Mouse (Mus musculus): ENCODE results near the gene Trank1. TPM values are rescaled to one million over a fixed set of nuclear protein-coding genes. Genes with fewer than 3 reads are reported as not detected.

The Trank1 gene
- polyA plus RNA-seq, 1 experiment from 2014 or later, result not detected

DNA sequence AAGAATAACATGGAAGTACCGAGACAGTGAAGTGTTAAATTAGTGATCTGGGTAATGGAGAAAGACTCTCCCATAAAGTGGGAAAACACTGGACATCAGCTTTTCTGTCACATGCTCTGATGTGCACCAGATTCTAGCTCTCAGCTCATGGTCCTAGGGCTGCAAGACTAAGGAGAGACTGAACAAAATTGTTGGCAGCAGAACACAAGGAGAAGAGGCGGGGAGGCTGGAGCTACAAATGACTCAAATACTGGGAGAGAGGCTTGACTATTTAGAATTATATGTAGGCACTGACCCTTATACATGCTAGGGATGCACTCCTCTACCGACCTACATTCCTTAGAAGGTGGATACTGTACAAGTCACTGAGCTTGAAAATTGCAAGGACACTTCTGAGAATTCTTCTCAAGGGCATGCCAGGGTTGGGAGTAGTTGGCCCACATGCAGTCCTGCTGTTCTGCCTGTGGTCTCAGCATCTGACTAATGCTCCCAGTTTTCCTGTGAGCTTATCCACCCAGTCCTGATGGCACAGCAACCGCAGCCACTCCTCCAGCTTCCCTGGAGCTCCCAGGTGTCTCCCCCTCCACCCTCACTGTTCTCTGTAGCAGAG, 23.1 kb downstream of the Trank1 start:
- WGBS, result 53% methylated on average over 4 of the region's 4 CpGs
- ATAC-seq (replicated peaks; ENCODE audit: insufficient number of reproducible peaks, insufficient read depth, low FRiP score, low read depth), result no peak

DNA sequence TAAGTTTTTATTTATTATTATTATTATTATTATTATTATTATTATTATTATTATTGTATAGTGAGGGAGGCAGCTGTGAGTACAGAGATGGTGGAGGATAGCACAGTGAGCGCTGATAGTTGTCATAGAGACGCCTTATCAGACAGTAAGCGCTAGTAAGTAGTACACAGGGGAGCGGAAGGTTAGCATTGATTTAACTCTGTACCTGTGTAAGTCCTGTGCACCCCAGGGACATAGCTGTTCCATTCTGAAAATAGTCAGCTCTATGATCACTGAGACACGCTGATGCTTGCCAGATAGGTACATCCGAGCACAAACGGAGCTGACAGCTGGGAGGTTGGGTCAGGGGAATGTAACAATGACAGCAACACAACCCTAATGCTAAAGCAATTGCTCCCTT, 39.7 kb downstream of the Trank1 start:
- Histone ChIP-seq H3K27me3 (no peaks in the 10 kb centered on the region), H3K4me2 (no peak overlapping the region), H3K27ac (no peak overlapping the region), H3K36me3 (no peaks in the 10 kb centered on the region), H3K4me1 (replicated peaks) (peaks cover 4% of the 10 kb centered on the region), H3K9me3 (replicated peaks) (no peaks in the 10 kb centered on the region), H3K4me3 (no peak overlapping the region), H3K9ac (no peak overlapping the region)
- WGBS, result 63% methylated on average over 7 of the region's 7 CpGs
- ATAC-seq (replicated peaks; ENCODE audit: insufficient number of reproducible peaks, insufficient read depth, low FRiP score, low read depth), result no peak

More for the DNA sequence above, 23.1 kb downstream of the Trank1 start:
- Histone ChIP-seq H3K9ac (no peak overlapping the region), H3K4me1 (replicated peaks) (0 out of 2 replicates have a peak, but pooled peaks cover 6% of the 10 kb centered on the region), H3K9me3 (replicated peaks) (no peaks in the 10 kb centered on the region), H3K4me2 (no peak overlapping the region), H3K4me3 (no peak overlapping the region), H3K36me3 (no peaks in the 10 kb centered on the region), H3K27ac (no peak overlapping the region), H3K27me3 (no peaks in the 10 kb centered on the region)

DNA sequence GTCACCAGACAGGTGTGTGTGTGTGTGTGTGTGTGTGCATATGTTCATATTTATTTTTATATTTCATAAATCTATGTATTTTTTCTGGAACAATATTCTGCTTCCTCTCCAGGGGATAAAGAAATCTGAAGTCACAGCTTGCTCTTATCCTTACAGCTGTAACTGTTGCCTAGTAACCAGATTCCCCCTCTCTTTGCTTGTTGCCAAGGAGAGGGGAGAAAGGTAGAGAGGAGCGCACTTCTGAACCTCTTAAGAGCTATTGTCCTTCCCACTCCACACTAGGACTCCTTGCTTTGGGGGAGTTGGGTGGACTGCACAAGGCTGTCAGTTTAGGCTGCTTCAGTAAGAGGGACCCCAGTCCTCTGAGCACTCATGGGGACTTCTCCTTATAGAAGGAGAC, 40.1 kb downstream of the Trank1 start:
- Histone ChIP-seq H3K4me3 (no peak overlapping the region), H3K4me1 (replicated peaks) (peaks cover 4% of the 10 kb centered on the region), H3K27ac (no peak overlapping the region), H3K27me3 (no peaks in the 10 kb centered on the region), H3K36me3 (no peaks in the 10 kb centered on the region), H3K9me3 (replicated peaks) (no peaks in the 10 kb centered on the region), H3K9ac (no peak overlapping the region), H3K4me2 (no peak overlapping the region)
- no peak for ATAC-seq (replicated peaks; ENCODE audit: insufficient number of reproducible peaks, insufficient read depth, low FRiP score, low read depth)
- WGBS, result 39% methylated on average over 1 of the region's 1 CpGs

DNA sequence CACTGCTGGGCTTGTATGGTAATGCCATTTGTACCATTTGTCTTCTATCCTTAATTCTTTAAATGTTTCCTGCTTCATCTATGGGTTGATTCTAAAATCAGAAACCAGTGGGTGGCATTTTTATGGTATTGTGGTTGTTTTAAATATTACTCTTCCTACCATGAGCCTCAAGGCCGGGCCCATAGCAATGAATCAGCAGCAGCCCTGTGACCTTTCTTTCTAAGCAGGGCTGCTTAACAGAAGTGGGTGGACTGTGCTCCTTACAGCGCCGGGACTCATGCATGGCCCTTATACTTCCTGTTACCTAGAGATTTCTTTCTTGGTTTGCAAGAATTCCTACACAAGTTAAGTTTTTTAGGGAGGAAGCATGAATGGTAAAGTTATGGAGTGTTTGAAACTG, 41.1 kb downstream of the Trank1 start:
- no peak overlapping the region for H3K4me2 ChIP-seq
- H3K27me3 ChIP-seq, result no peaks in the 10 kb centered on the region
- H3K27ac ChIP-seq, result no peak overlapping the region
- H3K4me1 ChIP-seq (replicated peaks), result peaks cover 4% of the 10 kb centered on the region
- no peaks in the 10 kb centered on the region for H3K36me3 ChIP-seq
- ATAC-seq (replicated peaks; ENCODE audit: insufficient number of reproducible peaks, insufficient read depth, low FRiP score, low read depth), result no peak
- H3K4me3 ChIP-seq, result no peak overlapping the region
- 81% methylated on average over 3 of the region's 3 CpGs for WGBS
- no peaks in the 10 kb centered on the region for H3K9me3 ChIP-seq (replicated peaks)
- no peak overlapping the region for H3K9ac ChIP-seq

DNA sequence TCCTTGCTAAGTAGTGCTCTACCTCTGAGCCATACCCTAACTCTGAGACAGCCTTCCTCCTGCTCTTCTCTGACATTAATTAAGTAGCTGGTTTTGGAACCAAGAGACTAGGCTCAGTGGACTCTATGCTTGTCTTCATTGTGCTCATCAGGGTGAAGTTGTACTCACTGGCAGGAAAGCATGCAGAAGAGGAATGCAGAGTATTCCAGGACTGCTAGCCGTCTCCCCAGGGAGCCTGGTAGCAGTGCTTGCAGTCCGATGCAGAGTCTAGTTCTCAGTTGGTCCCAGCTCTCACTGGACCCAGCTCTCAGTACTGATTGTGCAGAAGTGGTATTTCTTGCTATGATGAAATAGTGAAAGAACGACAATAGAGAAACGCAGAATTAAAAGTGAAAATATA, 43.5 kb downstream of the Trank1 start:
- no peak overlapping the region for H3K4me3 ChIP-seq
- no peak overlapping the region for H3K9ac ChIP-seq
- H3K27ac ChIP-seq, result no peak overlapping the region
- no peaks in the 10 kb centered on the region for H3K36me3 ChIP-seq
- H3K27me3 ChIP-seq, result no peaks in the 10 kb centered on the region
- no peak for ATAC-seq (replicated peaks; ENCODE audit: insufficient number of reproducible peaks, insufficient read depth, low FRiP score, low read depth)
- H3K4me2 ChIP-seq, result no peak overlapping the region
- H3K9me3 ChIP-seq (replicated peaks), result no peaks in the 10 kb centered on the region
- 32% methylated on average over 4 of the region's 4 CpGs for WGBS
- H3K4me1 ChIP-seq (replicated peaks), result peaks cover 4% of the 10 kb centered on the region

DNA sequence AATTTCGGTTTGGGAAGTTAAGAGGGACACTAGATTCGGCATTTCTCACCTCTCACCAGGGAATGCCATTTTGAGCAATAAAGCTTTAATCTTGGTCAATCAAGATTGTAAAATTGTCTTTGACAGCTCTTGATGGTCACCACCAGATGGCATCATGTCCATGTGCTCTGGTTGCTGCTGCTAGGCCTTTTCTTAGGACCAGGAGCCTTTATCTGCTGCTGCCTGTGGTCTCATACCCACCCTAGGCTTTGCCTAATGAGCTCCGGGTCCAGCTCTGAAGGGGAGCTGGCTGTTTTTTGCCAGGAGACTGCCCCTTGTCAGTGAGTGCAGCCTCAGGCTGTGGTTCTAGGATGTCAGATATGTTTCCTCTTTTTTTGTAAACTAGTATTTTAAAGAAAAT, 44.8 kb downstream of the Trank1 start:
- ATAC-seq (replicated peaks; ENCODE audit: insufficient number of reproducible peaks, insufficient read depth, low FRiP score, low read depth), result no peak

DNA sequence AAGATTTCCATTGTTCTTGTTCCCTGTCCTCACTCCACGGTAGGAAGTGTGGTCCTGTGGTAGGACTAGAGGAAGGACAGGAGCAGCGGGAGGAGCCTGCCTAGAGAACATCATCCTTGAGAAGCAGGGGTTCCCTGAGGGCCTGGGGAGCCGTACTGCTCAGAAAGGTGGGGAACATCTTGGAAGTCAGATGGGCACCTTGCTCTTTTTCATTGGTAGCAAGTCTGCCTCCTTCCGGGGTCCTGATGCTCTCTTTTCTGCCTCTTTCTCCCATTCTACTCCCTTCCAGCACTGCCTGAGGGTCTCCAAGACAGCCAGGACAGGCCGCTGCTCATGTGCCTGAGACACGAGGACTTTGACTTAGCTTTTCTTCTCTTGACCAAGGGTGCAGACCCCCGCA, 52.1 kb downstream of the Trank1 start:
- H3K4me1 ChIP-seq (replicated peaks), result no peaks in the 10 kb centered on the region
- H3K36me3 ChIP-seq, result no peaks in the 10 kb centered on the region
- no peaks in the 10 kb centered on the region for H3K9me3 ChIP-seq (replicated peaks)
- no peaks in the 10 kb centered on the region for H3K27me3 ChIP-seq
- no peak overlapping the region for H3K4me3 ChIP-seq
- no peak overlapping the region for H3K9ac ChIP-seq
- H3K4me2 ChIP-seq, result no peak overlapping the region
- no peak overlapping the region for H3K27ac ChIP-seq
- WGBS, result 74% methylated on average over 7 of the region's 7 CpGs
- no peak for ATAC-seq (replicated peaks; ENCODE audit: insufficient number of reproducible peaks, insufficient read depth, low FRiP score, low read depth)

More for the DNA sequence above, 44.8 kb downstream of the Trank1 start:
- Histone ChIP-seq H3K4me3 (no peak overlapping the region), H3K27ac (no peak overlapping the region), H3K36me3 (no peaks in the 10 kb centered on the region), H3K4me1 (replicated peaks) (peaks cover 4% of the 10 kb centered on the region), H3K4me2 (no peak overlapping the region), H3K27me3 (no peaks in the 10 kb centered on the region), H3K9me3 (replicated peaks) (no peaks in the 10 kb centered on the region), H3K9ac (no peak overlapping the region)
- 28% methylated on average over 3 of the region's 3 CpGs for WGBS

DNA sequence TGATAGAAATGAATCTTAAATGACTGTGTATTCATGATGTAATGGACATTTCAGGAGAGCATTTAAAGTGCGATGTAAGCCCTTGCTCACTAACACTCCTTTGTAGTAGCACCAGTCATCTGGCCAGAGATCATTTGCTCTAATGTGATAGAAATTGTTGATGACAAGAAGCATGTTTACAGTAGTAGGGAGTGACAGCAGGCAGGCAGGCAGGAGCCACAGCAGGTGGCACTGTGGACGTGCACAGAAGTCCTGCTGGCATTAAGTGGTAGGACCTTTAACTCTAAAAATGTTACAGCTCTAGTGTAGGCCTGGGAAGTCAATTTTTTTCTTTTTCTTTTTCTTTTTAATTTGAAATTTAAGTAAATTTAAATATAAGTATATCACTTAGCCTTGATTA, 56.2 kb downstream of the Trank1 start:
- no peak for ATAC-seq (replicated peaks; ENCODE audit: insufficient number of reproducible peaks, insufficient read depth, low FRiP score, low read depth)
- Histone ChIP-seq H3K4me2 (no peak overlapping the region), H3K9me3 (replicated peaks) (no peaks in the 10 kb centered on the region), H3K4me3 (no peak overlapping the region), H3K9ac (no peak overlapping the region), H3K36me3 (no peaks in the 10 kb centered on the region), H3K4me1 (replicated peaks) (no peaks in the 10 kb centered on the region), H3K27ac (no peak overlapping the region), H3K27me3 (no peaks in the 10 kb centered on the region)
- WGBS, result 51% methylated on average over 2 of the region's 2 CpGs

DNA sequence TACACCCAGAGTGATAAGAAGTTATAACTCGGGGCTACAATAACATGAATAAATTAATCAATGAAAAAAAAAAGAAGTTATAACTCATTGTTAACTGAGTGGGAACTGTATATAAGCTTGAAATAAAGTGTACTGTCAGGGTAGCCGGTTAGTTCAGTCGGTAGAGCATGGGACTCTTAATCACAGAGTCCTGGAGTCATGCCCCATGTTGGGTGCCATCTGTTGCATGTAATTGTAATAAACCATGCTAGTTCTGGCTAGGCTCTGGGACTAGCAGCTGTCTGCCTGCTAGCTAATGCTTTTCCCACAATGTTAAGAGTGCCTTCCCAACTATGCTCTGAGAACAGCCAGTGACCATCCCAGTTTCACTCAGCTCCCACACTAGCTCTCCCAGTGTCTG, 60.5 kb downstream of the Trank1 start:
- ATAC-seq (replicated peaks; ENCODE audit: insufficient number of reproducible peaks, insufficient read depth, low FRiP score, low read depth), result no peak
- H3K4me3 ChIP-seq, result no peak overlapping the region

DNA sequence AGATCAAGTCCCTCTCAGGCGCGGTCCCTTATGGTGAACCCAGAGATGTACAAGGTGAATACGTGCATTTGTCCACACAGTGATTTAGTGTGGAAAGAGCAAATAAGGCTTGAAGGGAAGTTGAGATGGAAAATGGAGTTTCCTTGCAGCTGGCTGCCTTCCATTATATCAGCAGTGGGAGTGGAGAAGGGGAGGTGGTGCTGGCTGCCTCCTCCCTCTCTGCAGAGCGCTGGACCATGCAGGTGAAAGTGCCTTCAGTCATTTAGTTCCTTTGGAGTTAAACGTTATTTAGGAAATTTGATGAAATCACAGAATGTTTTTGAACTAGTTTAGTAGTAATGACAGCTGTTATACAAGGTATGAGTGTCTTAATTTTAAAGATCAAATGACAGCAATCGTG, 66.3 kb downstream of the Trank1 start:
- Histone ChIP-seq H3K36me3 (no peaks in the 10 kb centered on the region), H3K9ac (no peak overlapping the region), H3K4me2 (no peak overlapping the region), H3K9me3 (replicated peaks) (no peaks in the 10 kb centered on the region), H3K27ac (no peak overlapping the region), H3K4me1 (replicated peaks) (peaks cover 4% of the 10 kb centered on the region; the same call in 1 of the 2 replicates), H3K4me3 (no peak overlapping the region), H3K27me3 (no peaks in the 10 kb centered on the region)
- 74% methylated on average over 6 of the region's 6 CpGs for WGBS
- ATAC-seq (replicated peaks; ENCODE audit: insufficient number of reproducible peaks, insufficient read depth, low FRiP score, low read depth), result no peak

More for the DNA sequence above, 60.5 kb downstream of the Trank1 start:
- no peak overlapping the region for H3K9ac ChIP-seq
- no peak overlapping the region for H3K27ac ChIP-seq
- no peaks in the 10 kb centered on the region for H3K4me1 ChIP-seq (replicated peaks)
- no peak overlapping the region for H3K4me2 ChIP-seq
- WGBS, result 88% methylated on average over 3 of the region's 3 CpGs
- no peaks in the 10 kb centered on the region for H3K36me3 ChIP-seq
- H3K27me3 ChIP-seq, result no peaks in the 10 kb centered on the region
- H3K9me3 ChIP-seq (replicated peaks), result no peaks in the 10 kb centered on the region

DNA sequence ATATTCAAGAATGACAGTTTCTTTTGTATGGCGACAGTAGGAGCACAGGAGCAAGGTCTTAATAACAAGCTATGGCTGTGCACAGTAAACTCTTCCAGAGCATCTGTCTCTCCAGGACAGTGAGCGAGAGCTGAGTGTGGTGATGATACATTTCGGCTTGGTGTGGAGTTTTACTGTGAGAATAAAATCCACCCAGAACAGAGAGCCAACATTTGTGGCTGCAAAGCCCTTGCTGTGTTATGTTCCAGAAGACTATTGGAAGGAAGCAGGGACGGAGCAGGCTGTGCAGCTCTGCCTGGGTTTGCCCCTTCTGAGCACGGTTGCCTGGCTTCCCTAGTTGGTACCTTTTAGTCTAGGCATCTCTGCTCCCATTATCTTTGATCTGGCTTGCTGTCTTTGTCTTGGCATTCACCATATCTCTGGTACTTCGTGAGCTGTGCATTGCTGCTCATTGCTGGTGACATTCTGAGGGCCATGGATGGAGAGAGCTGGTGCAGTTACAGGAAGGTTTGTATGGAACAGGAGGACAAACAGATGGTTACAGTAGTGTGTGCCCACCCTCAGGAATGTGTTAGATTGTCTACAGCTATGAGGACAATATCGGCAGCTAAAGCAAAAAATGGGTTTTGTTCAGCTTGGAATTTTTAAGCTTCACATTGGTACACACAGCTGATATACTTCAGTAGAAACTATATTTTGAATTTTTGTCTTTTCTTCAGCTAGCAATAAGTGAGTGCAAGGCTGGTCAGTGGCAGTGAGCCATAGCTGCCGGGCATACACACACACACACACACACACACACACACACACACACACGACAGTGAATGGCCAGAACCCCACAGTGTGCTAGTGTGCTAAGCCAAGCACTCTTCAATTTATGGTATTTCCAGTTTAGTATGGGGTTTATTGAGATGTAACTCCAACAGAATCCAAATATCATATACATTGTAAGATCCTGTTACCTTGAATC, 69.8 kb downstream of the Trank1 start:
- no peak for ATAC-seq (replicated peaks; ENCODE audit: insufficient number of reproducible peaks, insufficient read depth, low FRiP score, low read depth)
- no peak overlapping the region for H3K27ac ChIP-seq
- H3K36me3 ChIP-seq, result no peaks in the 10 kb centered on the region
- H3K9ac ChIP-seq, result no peak overlapping the region
- 73% methylated on average over 9 of the region's 9 CpGs for WGBS
- H3K4me2 ChIP-seq, result no peak overlapping the region
- no peak overlapping the region for H3K4me3 ChIP-seq
- no peaks in the 10 kb centered on the region for H3K9me3 ChIP-seq (replicated peaks)
- peaks cover 4% of the 10 kb centered on the region; the same call in 1 of the 2 replicates for H3K4me1 ChIP-seq (replicated peaks)
- no peaks in the 10 kb centered on the region for H3K27me3 ChIP-seq
